Mouse (Mus musculus): ENCODE results near the gene 4930438A08Rik.

DNA sequence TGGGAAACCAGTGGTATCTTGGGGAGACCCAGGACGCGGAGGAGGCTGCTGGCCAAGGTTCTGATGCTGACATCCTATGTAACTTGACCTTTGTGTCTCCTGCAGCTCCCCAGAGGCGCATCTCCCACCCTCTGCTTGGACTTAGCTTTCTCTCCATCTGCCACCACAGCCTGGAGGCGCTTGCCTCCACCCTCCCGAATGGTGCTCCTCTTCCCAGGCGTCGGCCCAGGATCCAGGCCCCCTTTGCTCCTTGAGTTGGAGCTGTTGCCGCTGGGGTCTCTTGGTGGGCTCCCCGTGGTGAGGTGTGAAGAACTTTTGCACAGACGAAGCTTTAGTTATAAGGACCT is 56.5 kb downstream of the 4930438A08Rik start:
- no peak for TF ChIP-seq USF1 (IDR thresholded peaks at IDR 0.05; ENCODE audit: low read depth)
- TF ChIP-seq MYOD1 (IDR thresholded peaks at IDR 0.05; ENCODE audit: control insufficient read depth in 1 of 3, insufficient read length in 2 of 3, low read depth in 2 of 3), result no peak

Measured in myocyte (in vitro differentiated cells).